Mouse (Mus musculus) spleen, postnatal 4 days (tissue): ENCODE results near the gene Olfr638.
"Not testable (repeated sequence)": the region's sequence is repeated elsewhere in the genome, so short reads cannot be mapped to it uniquely, and the experiment has no call there.

Source experiments
- DNase-seq, 2 experiments: peaks; one replicate each; pipeline ENCODE4 v3.0.0; 2022; ENCODE audit warnings: low spot score in 2 of 2

The Olfr638 gene

GRCm38 (mm10) chr7:103998446-103998845 lies at the start of gene Olfr638:
Gene Olfr638, plus strand, starts transcription at chr7:103998746.
- no peak for DNase-seq

GRCm38 (mm10) chr7:103966873-103967272 lies 31.7 kb upstream of the Olfr638 start:
- DNase-seq: not testable (repeated sequence)

GRCm38 (mm10) chr7:103970852-103971251 lies 27.7 kb upstream of the Olfr638 start, which contains the start of gene Olfr635:
Gene Olfr635, plus strand, starts transcription at chr7:103971152.
- no peak for DNase-seq

GRCm38 (mm10) chr7:103971782-103972181 lies 26.8 kb upstream of the Olfr638 start:
- no peak for DNase-seq

- DNase-seq: no peak
Measured at GRCm38 (mm10) chr7:103999124-103999523, 578 bp downstream of the Olfr638 start.

- no peak for DNase-seq
Measured at GRCm38 (mm10) chr7:104017203-104017602, 18.7 kb downstream of the Olfr638 start, which contains the start of gene Olfr639. Gene Olfr639, minus strand, starts transcription at chr7:104017303.

GRCm38 (mm10) chr7:104018953-104019352 lies 20.4 kb downstream of the Olfr638 start:
- DNase-seq: no peak

- no peak for DNase-seq
Measured at GRCm38 (mm10) chr7:104021651-104022050, 23.1 kb downstream of the Olfr638 start.

GRCm38 (mm10) chr7:104025473-104025872 lies 26.9 kb downstream of the Olfr638 start, which contains the start of gene Olfr640:
Gene Olfr640, minus strand, starts transcription at chr7:104025573.
- DNase-seq: no peak

GRCm38 (mm10) chr7:104026978-104027377 lies 28.4 kb downstream of the Olfr638 start:
- DNase-seq: no peak

- DNase-seq: no peak
Measured at GRCm38 (mm10) chr7:104035145-104035544, 36.6 kb downstream of the Olfr638 start, which contains the start of gene Olfr641. Gene Olfr641, plus strand, starts transcription at chr7:104035445.

- no peak for DNase-seq
Measured at GRCm38 (mm10) chr7:104050745-104051144, 52.2 kb downstream of the Olfr638 start.

GRCm38 (mm10) chr7:104052566-104052965 lies 54.0 kb downstream of the Olfr638 start, which contains the start of gene Olfr642:
Gene Olfr642, minus strand, starts transcription at chr7:104052666.
- no peak for DNase-seq
